Mouse (Mus musculus): ENCODE data around the gene Tango2. TPM values are rescaled to one million over a fixed set of nuclear protein-coding genes. Genes with fewer than 3 reads are reported as not detected.
"Not testable (repeated sequence)": the region's sequence is repeated elsewhere in the genome, so short reads cannot be mapped to it uniquely, and the experiment has no call there.

Gene Tango2
- polyA plus RNA-seq, 1 experiment from 2014 or later: 16.9 TPM

GRCm38 (mm10) chr16:18321443-18321842, 26.5 kb downstream of the Tango2 start:
- H3K4me1 ChIP-seq (replicated peaks; ENCODE audit: control insufficient read depth, insufficient read depth): no peaks in the 10 kb centered on the region
- H3K27ac ChIP-seq (replicated peaks): no peak overlapping the region
- no peak overlapping the region for H3K9ac ChIP-seq (ENCODE audit: low read length)
- ATAC-seq (ENCODE audit: low FRiP score, low TSS enrichment): no peak
- H3K4me3 ChIP-seq (ENCODE audit: low read depth, low read length): no peak overlapping the region
- no peaks in the 10 kb centered on the region for H3K27me3 ChIP-seq (ENCODE audit: control insufficient read depth, insufficient read depth, low read length)
- no peak overlapping the region for H3K4me2 ChIP-seq (replicated peaks; ENCODE audit: low read depth)
- H3K36me3 ChIP-seq (ENCODE audit: control insufficient read depth, insufficient read depth, low read length): no peaks in the 10 kb centered on the region
- TF ChIP-seq EP300 (optimal IDR thresholded peaks at IDR 0.05) (no peak), CTCF (IDR thresholded peaks at IDR 0.05; ENCODE audit: low read depth) (no peak)
- DNase-seq (ENCODE audit: low spot score): no peak
- no peaks in the 10 kb centered on the region for H3K9me3 ChIP-seq (ENCODE audit: control insufficient read depth, low read length)
- WGBS: 86% methylated on average over 2 of the region's 2 CpGs

GRCm38 (mm10) chr16:18318992-18319391, 28.9 kb downstream of the Tango2 start:
- Histone ChIP-seq H3K27me3 (ENCODE audit: control insufficient read depth, insufficient read depth, low read length) (no peaks in the 10 kb centered on the region), H3K36me3 (ENCODE audit: control insufficient read depth, insufficient read depth, low read length) (no peaks in the 10 kb centered on the region), H3K4me1 (replicated peaks; ENCODE audit: control insufficient read depth, insufficient read depth) (no peaks in the 10 kb centered on the region), H3K4me3 (ENCODE audit: low read depth, low read length) (no peak overlapping the region), H3K4me2 (replicated peaks; ENCODE audit: low read depth) (no peak overlapping the region), H3K9me3 (ENCODE audit: control insufficient read depth, low read length) (no peaks in the 10 kb centered on the region), H3K9ac (ENCODE audit: low read length) (no peak overlapping the region), H3K27ac (replicated peaks) (no peak overlapping the region)
- TF ChIP-seq CTCF (IDR thresholded peaks at IDR 0.05; ENCODE audit: low read depth) (no peak), EP300 (optimal IDR thresholded peaks at IDR 0.05) (no peak)
- ATAC-seq (ENCODE audit: low FRiP score, low TSS enrichment) (no peak), DNase-seq (ENCODE audit: low spot score) (no peak)
- WGBS: 74% methylated on average over 3 of the region's 3 CpGs

- Histone ChIP-seq H3K4me1 (replicated peaks; ENCODE audit: control insufficient read depth, insufficient read depth) (no peaks in the 10 kb centered on the region), H3K9me3 (ENCODE audit: control insufficient read depth, low read length) (no peaks in the 10 kb centered on the region), H3K4me2 (replicated peaks; ENCODE audit: low read depth) (no peak overlapping the region), H3K9ac (ENCODE audit: low read length) (no peak overlapping the region), H3K27ac (replicated peaks) (no peak overlapping the region), H3K27me3 (ENCODE audit: control insufficient read depth, insufficient read depth, low read length) (no peaks in the 10 kb centered on the region), H3K4me3 (ENCODE audit: low read depth, low read length) (no peak overlapping the region), H3K36me3 (ENCODE audit: control insufficient read depth, insufficient read depth, low read length) (no peaks in the 10 kb centered on the region; the same call in 1 of the 2 replicates)
- DNase-seq (ENCODE audit: low spot score): no peak
- ATAC-seq (ENCODE audit: low FRiP score, low TSS enrichment): no peak
- 65% methylated on average over 1 of the region's 1 CpGs for whole genome bisulfite sequencing
- no peak for TF ChIP-seq CTCF (IDR thresholded peaks at IDR 0.05; ENCODE audit: low read depth)
Measured at GRCm38 (mm10) chr16:18308159-18308558, 39.7 kb downstream of the Tango2 start.

DNA sequence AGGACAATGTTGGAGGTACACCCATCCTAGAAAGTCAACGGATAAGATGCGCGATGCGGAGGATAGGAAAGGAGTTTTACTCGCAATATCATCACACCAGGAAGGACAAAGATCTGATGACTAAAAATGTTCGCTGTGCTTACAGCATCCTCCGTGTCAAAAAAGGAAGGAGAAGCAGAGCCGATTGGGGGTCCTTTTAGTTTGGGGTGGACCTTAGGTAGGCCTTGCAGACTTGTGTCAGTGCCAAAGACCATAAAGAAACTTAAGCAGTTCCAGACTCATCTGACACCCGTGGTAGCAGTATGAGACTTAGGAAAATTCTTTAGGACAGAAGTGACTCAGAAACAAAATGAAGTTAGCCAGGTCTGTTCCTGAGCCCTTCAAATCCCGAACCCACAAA, 58.3 kb downstream of the Tango2 start:
- Histone ChIP-seq H3K4me2 (replicated peaks; ENCODE audit: low read depth) (peak overlapping the region; percentile 77), H3K4me3 (ENCODE audit: low read depth, low read length) (peak overlapping the region; percentile 85)
- H3K36me3 ChIP-seq (ENCODE audit: control insufficient read depth, insufficient read depth, low read length); H3K27ac ChIP-seq (replicated peaks); H3K9me3 ChIP-seq (ENCODE audit: control insufficient read depth, low read length); H3K4me1 ChIP-seq (replicated peaks; ENCODE audit: control insufficient read depth, insufficient read depth); H3K9ac ChIP-seq (ENCODE audit: low read length); DNase-seq (ENCODE audit: low spot score); ATAC-seq (ENCODE audit: low FRiP score, low TSS enrichment); H3K27me3 ChIP-seq (ENCODE audit: control insufficient read depth, insufficient read depth, low read length): not testable (repeated sequence)
- WGBS: 4% methylated on average over 6 of the region's 10 CpGs

GRCm38 (mm10) chr16:18289067-18289588, 58.8 kb downstream of the Tango2 start, which contains the start of gene Dgcr8:
Dgcr8 (minus strand) TSS chr16:18289246.
- Histone ChIP-seq H3K27ac (replicated peaks) (peak within 1 kb of the TSS; percentile 94), H3K4me1 (replicated peaks; ENCODE audit: control insufficient read depth, insufficient read depth) (peaks cover 6% of the 10 kb centered on the region), H3K4me3 (ENCODE audit: low read depth, low read length) (peak within 1 kb of the TSS; percentile 85), H3K36me3 (ENCODE audit: control insufficient read depth, insufficient read depth, low read length) (peaks cover 3% of the 10 kb centered on the region), H3K27me3 (ENCODE audit: control insufficient read depth, insufficient read depth, low read length) (no peaks in the 10 kb centered on the region), H3K9me3 (ENCODE audit: control insufficient read depth, low read length) (no peaks in the 10 kb centered on the region), H3K4me2 (replicated peaks; ENCODE audit: low read depth) (peak within 1 kb of the TSS; percentile 77), H3K9ac (ENCODE audit: low read length) (peak within 1 kb of the TSS; percentile 92)
- peak; percentile 98 for DNase-seq (ENCODE audit: low spot score)
- 1% methylated on average over 64 of the region's 71 CpGs for WGBS
- no peak for TF ChIP-seq CTCF (IDR thresholded peaks at IDR 0.05; ENCODE audit: low read depth)
- TF ChIP-seq EP300 (optimal IDR thresholded peaks at IDR 0.05): no peak
- peak; percentile 100 for ATAC-seq (ENCODE audit: low FRiP score, low TSS enrichment)

DNA sequence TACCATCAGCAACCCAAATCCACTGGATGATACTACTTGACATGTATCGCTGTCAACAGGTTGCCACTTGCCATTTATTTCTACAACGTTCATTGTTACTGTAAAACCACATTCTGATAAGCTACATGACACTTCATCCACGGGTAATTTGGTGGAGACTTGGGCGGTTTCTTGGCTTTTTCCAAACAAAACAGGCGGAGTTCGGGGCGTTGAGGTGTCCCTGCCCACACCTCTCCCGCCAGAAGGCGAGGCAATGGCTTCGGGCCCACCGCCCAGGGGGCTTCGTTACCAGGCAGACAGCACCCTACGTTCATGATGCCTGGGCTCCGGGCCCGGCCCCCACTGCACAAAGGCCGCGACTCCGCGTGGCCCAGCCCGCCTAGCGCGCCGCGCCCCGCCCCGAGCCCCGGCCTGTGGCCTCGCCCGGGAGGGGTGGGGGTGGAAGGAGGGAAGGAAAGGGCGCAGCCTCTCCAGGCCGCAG, 59.3 kb downstream of the Tango2 start:
- 0% methylated on average over 16 of the region's 31 CpGs for WGBS

More for the DNA sequence above, 59.3 kb downstream of the Tango2 start:
- H3K27me3 ChIP-seq (ENCODE audit: control insufficient read depth, insufficient read depth, low read length): no peaks in the 10 kb centered on the region
- H3K4me2 ChIP-seq (replicated peaks; ENCODE audit: low read depth): peak overlapping the region; percentile 77
- no peak for TF ChIP-seq EP300 (optimal IDR thresholded peaks at IDR 0.05)
- TF ChIP-seq CTCF (IDR thresholded peaks at IDR 0.05; ENCODE audit: low read depth): no peak
- ATAC-seq (ENCODE audit: low FRiP score, low TSS enrichment) (peak; percentile 91), DNase-seq (ENCODE audit: low spot score) (peak; percentile 88)
- H3K9ac ChIP-seq (ENCODE audit: low read length): peak overlapping the region; percentile 92
- peak overlapping the region; percentile 94 for H3K27ac ChIP-seq (replicated peaks)
- peaks cover 6% of the 10 kb centered on the region for H3K4me1 ChIP-seq (replicated peaks; ENCODE audit: control insufficient read depth, insufficient read depth)
- H3K4me3 ChIP-seq (ENCODE audit: low read depth, low read length): peak overlapping the region; percentile 85
- no peaks in the 10 kb centered on the region for H3K9me3 ChIP-seq (ENCODE audit: control insufficient read depth, low read length)
- H3K36me3 ChIP-seq (ENCODE audit: control insufficient read depth, insufficient read depth, low read length): peaks cover 9% of the 10 kb centered on the region

Measured in stomach, postnatal 0 days (tissue).